Mouse (Mus musculus) gastrocnemius, postnatal 36 days (tissue): ENCODE data around the gene A930018P22Rik. TPM values are rescaled to one million over a fixed set of nuclear protein-coding genes. Genes with fewer than 3 reads are reported as not detected.
A peak's percentile ranks its signal among the peaks of the same experiment; 100 is the strongest.

Experiments
- DNase-seq, 2 experiments: peaks; one replicate each; pipeline ENCODE4 v3.0.0; 2022
- intact Hi-C: fragments of 180-260 bp; cut with DNase I; formaldehyde crosslinking; loops from one replicate; pipeline ENCODE4 v1.15.1; 2025
- total RNA-seq, 2 experiments: library from RNA; stranded (reverse); gene quantifications; 2 replicates each; pipeline ENCODE4 v1.2.3; 2021

A930018P22Rik gene
- total RNA-seq, 2 experiments from 2014 or later = 0.43 to 0.54 TPM

DNA sequence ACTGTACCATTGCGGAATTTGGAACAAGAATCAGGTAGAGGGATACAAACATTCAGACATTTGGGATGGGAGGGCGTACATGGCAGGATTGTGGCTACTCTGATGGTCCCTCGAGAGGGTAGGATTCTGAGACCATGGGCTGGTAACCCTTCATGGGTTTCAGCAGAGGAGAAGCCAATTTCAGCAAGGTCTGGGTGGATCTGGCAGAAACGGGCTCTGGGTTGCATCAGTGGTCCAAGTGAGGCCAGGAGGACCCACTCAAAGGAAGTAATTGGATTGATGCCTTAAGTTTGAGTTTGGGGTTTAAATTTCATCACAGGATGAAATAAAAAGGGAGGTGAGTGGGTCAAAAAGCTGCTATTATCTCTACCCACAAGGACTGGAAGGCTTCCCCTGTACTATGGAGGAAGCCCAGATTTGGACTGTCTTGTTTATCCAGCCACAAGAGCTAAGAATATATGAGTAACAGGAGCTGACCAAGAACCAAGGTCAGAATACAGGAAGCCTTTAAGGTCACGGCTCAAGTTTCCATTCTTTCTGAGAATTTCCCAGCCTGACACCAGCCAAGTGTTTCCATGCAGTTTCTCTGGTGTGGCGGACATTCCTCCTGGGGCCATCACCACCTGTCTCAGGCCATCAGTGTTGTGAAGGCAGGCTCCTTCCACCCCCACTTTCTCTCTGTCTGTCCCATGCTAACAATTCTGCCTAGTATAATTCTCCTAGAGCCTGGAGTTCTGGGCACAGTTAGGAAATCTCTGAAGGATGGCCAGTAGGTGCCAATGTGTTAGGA is 28.2 kb downstream of the A930018P22Rik start:
- peak in 1 of 2 experiments; percentile 21 for DNase-seq
- intact Hi-C loops = loop anchor here (5.0 kb wide), 1 partner anchor 41 kb away; no protein-coding TSS in a partner anchor

DNA sequence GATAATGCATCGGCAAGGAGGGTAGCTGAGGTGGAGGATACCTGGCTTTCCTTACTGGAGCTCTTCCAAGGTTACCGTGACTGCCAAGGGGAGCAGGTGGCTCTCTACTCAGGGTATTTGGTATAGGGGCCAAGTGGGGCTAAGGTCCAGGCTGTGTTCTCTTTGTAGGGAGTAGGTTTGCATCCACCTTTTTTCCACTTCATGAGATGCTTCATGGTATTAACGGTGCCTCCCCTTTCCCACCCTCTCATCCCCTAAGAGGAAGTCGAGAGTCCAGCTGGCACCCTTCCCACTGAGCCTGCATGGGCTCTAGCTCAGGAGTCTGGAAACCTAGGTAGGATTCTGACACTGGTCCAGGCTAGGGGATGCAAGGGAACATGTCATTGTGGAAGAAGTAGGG is 30.8 kb downstream of the A930018P22Rik start:
- intact Hi-C loops = loop anchor here (5.0 kb wide), 1 partner anchor 39 kb away; no protein-coding TSS in a partner anchor
- no peak for DNase-seq

DNA sequence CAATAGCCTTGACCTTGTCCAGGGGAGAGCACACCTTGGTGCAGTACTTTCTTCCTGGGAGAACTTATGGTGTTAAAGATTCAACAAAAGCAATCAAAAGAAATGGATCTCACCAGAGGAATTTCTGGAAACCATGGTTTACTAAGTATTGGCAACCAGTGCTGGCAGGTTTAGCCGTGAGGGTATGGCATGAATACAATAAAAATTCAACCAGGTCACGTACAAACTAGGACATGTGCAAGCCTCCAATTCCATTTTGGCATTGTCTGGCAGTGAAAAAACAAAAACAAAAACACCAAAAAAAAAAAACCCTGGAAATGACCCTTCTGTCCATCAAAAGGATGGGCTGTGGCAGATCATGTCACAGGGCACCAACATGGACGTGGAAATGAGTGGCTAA is 31.3 kb downstream of the A930018P22Rik start:
- no peak for DNase-seq
- intact Hi-C loops = loop anchor here (5.0 kb wide), 1 partner anchor 38 kb away; no protein-coding TSS in a partner anchor

DNA sequence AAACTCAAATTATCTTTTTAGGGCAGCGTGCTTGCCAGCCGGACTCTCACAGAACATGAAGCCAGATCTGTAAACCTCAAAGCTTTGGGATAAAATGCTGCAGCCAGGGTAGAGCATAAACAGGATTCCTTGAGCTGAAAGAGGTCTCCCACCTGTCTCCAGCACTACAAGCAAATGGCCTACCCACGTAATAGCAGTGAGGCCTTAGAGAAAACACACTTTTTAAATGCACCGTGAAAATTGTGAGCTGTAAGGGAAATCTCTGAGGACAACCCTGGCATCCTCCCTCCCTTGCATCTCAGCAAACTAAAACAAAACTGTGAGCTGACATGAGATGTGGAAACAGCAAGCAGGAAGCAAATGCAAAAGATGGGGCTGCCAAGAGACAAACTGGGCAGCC is 35.3 kb downstream of the A930018P22Rik start:
- intact Hi-C loops = no loop called here
- DNase-seq = no peak

DNA sequence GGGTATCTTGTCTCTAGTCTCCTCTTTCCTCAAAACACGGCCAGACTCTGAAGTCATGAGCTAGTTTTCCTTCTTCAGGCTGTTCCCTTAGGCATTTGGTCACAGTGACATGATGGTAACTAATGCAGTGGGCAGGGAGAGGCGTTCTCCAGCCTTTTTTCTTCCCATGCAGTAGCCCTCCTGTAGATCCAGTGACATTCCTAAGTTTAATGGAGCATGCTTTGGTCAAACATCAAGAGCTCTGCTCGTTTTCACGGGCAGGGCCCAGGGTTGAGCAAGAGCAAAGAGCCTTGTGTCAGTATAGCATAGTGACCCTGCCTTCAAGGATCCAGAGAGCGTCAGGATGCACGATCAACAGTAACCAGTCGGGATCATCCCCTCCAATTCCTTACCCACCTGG is 40.8 kb downstream of the A930018P22Rik start:
- intact Hi-C loops = no loop called here
- DNase-seq = no peak

DNA sequence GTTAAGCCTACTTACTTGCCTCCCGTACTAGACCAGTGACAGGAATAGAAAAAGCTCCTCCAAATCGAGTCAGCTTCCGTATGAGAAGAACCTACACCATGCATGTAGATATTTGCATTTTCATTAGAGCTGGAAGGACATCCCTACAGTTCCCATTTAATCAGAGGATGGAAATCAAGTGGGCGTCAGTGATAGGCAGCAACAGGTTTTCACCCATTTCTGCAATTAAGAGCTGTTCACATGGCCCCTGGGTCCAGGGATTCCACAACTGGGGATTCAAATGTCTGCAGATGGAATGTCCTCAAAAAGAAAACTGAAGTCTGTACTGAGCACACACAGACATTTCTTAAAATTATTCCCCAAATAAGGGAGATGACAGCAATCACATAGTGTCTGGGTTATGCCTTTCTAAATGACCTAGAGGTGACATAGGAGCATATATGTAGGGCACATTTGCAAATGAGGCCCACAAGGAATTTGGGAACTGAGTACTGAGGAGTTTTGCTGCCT is 41.5 kb downstream of the A930018P22Rik start:
- intact Hi-C loops = no loop called here
- DNase-seq = no peak

DNA sequence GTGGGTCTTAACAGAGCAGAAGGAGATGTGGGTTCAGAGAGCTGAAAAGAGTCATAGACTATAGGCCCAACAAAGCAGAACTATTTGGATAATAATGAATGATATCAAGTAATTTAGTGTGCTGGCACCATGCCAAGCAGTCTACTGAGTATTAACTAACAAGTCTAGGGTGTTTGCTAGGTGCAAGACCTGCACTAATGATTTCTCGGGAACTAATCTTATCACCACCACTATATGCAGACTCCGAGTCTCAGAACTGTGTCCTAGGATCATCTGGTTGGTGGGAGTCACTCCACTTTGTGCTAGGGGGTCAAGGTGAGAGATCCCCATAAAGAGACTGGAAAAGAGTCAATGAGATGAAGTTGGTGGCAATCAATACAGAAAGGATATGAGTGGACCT is 43.1 kb downstream of the A930018P22Rik start:
- no peak for DNase-seq
- intact Hi-C loops = no loop called here

DNA sequence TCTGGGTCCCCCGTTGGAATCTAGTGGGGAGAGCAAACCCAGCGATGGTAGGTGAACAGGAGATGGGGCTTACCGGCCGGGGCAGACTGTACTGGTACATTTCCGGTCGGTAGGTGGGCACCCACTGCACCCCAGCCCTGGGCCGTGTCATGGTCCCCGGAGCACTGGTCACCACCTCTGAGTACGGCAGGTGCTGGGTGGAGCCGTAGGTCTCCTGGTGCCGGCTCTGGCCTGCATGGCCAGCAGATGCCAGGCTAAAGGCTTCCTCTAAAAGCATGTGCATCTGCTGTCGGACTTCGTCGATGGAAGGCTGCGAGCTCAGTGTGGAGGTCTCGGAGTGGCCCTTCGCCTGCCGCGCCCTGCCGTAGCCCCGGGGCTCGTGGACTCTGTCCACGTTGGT is 45.2 kb downstream of the A930018P22Rik start:
- intact Hi-C loops = no loop called here
- no peak for DNase-seq

DNA sequence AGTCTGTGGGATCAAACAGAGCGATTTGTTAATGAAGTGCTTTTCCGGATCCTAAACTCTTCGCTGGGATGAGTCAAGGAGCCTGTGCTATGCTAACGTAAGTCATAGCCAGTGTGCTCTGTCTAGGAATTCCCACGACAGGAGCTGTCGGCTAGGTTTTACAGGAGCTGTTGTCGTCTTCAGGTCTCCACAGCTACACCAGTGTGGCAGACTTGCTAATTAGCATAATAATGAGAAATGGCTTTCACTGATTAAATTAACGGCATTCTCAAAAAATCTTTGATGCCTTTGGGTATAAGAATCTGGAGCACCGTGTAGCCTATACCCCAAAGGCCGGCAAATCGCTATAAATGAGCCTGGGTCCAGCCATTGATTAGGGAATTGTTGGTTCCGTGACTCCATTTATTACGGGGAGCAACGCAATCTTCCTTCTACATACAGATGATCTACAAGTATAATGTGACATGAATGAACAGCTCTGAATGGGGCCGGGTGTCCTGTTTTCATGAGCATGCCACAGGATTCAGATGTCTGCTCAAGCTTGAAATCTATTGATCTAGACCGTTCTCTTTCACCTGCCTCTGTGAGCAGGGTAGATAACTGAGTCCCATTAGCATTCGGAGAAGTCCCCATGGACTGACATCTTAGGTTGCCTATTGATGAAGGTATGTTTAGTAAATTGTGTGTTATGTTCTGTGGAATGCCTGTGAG is 45.8 kb downstream of the A930018P22Rik start:
- no peak for DNase-seq
- intact Hi-C loops = no loop called here

DNA sequence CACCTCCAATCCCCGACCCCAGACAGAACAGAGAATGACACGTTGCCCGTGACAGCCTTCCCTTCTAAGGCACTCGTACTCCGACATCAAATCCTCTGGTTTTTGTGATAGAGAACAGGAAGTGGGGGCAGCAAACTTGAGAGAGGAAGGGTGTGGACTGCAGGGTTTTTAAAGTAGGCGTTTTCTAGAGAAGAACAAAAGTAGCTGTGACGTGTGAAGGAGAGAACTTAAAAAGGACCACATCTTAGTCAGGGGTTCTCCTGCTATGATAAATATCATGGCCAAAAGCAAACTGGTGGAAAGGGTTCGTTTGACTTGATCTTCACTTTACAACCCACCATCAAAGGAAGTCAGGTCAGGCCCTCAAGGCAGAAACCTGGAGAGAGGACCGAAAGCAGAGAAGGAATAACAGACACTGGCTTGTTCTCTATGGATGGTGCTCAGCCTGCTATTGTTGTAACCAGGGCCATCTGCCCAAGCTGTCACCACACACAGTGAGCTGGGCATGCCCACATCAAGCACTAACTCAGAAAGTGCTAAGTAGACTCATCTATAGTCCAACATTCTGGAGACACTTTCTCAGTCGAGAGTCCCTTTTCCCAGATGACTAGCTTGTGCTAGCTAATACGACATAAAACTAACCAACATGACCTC is 50.3 kb downstream of the A930018P22Rik start:
- DNase-seq = no peak
- intact Hi-C loops = no loop called here

DNA sequence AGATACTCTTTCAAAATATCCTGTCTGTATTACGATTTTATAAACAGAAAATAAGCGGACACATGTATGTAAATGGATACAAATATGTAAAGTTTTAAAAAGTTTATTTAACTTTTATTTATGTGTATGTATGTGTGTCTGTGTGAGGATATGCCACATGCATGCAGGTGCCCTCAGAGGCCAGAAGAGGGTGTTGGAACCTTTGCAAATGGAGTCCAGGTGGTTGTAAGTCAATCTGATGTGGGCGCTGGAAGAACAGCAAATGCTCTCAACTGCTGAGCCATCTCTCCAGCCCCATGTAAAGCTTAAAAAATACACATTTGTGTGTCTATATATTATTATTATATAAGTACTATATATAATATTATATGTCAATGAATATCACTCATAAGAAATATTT is 50.9 kb downstream of the A930018P22Rik start:
- DNase-seq = no peak
- intact Hi-C loops = no loop called here

Other genes with a start within 250 kb of the A930018P22Rik start
- gene Lmo2, start 164.8 kb upstream of the A930018P22Rik start, total RNA-seq = 1 to 10 TPM; 5.3 to 5.4 TPM
- 10 to 100 TPM; 47.6 to 53.0 TPM for gene Fbxo3, start 95.0 kb upstream of the A930018P22Rik start, total RNA-seq
- gene 4931422A03Rik, start 94.4 kb upstream of the A930018P22Rik start, total RNA-seq = not detected
- gene Gm10912, start 56.9 kb upstream of the A930018P22Rik start, total RNA-seq = under 1 TPM; 0.25 to 0.26 TPM
- not detected for gene Gm10799, start 54.2 kb upstream of the A930018P22Rik start, total RNA-seq
- 1 to 10 TPM; 1.6 to 2.9 TPM for gene Cd59b, start 52.9 kb upstream of the A930018P22Rik start, total RNA-seq
- gene Cd59a, start 27.0 kb upstream of the A930018P22Rik start, total RNA-seq = 10 to 100 TPM; 19.7 to 22.2 TPM